Mouse (Mus musculus): ENCODE measurements around the gene Clasrp.

Clasrp gene

DNA sequence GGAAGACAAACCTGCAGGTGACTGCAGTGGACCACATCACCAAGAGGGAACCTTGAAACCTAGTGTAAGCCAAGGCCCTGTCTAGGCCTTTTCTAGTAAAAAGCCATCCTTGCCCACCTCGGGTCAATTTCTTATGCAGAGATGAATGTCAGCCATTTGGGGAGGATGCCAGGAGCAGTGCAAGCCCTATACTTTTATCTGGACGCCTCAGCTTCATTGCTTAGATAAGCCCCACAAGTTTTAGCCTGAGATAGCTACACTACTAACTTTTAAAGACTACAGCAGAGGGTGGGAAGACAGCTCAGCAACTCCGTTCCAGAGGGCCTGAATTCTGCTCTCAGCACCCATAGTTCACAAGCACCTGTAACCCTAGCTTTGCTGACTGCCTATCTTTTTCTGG is 40.4 kb downstream of the Clasrp start:
- no peak for DNase-seq (ENCODE audit: low read depth, low spot score)

DNA sequence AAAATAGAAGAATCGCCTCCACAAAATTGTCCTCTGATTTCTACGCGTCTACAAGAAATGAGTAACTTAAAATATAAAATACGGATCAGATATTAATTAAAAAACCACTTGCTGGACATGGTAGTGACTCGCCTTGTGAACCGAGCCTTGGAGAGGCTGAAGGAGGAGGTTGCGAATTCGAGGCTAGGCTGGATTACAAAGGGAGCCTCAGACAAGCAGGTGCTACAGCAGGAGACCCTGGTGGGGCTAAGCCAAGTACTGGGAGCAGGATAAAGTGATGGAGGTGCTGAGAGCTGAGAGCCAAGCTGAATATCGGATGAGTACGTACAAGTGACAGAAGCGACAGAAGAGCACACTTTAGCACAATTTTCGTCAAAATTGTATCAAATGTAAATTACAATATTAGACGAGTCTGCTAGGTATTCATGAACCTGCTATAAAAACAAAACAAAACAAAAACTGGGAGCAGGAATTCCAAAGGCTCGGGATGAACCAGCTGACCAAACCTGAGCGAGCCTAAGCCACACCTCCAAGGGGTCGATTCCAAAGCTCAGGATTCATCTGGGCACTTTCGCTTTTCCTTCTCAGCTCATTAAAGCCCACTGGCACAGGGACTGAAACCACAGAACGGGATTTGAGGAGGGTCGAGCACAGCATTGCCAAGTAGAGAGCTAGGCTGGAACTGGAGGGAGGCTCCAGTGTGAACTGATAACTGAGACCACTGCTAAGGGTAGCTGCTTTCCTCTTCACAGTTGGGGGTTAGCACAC is 41.5 kb downstream of the Clasrp start, which contains the start of gene Ppp1r37:
Gene Ppp1r37, minus strand, starts transcription at position 434 of the 768 bp plus-strand sequence.
- DNase-seq (ENCODE audit: low read depth, low spot score) = no peak

DNA sequence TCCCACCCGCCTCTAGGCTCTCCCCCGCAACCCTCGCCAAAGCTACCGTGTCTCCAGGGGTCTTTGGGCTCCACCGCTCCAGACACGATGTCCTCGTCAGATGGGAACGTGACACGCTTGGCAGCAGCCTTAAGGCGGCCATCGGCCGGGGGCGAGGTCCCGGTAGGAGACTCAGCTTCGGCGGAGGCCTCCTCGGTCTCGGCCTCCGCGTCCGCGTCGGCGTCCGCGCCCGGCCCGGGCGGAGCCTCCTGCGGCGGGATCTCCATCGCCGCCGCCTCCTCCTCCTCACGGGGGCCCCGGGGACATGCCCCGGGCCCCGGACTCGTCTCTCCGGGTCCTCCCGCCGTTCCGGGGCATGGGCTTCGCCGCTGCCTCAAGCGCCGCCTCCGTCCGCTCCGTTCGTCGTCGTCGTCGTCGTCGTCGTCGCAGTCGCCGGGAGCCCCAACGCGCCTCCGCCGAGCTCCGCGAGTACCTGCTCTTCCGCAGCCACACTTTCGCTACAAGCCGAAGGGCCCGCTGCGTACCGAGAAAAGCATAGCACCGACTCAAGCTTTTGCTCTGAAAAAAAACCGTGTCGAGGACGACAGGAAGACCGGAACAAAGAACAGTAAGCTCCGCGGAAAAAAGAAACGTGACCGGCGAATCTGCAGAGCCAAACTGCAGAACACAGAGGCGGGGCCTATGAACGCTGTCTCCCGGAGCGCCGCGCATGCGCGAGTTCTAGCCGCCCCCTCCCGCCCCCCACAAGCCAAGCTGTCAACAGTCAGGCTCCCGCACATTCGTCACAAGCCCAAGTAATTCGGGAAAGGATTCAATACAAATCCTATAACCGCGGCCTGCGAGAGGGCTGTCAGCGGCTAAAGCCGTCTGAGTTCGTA is 42.3 kb downstream of the Clasrp start:
- peak; percentile 97 for DNase-seq (ENCODE audit: low read depth, low spot score)

DNA sequence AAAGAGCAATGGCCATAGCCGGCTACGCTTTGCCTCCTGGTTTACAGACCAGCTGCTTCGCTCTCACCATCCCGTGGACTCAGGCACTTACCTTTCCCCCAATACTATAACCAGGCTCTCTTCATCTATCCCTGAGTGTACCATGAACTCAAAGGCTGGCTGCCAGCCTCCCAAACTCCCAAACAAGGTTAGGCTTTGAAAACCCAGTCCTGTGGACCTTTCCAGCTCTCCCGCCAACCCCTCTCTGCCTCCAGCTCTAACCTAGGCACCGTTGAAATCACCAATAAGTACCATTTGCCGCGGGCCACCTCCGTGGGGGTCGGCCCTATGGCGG is 42.9 kb downstream of the Clasrp start:
- peak; percentile 43 for DNase-seq (ENCODE audit: low read depth, low spot score)

DNA sequence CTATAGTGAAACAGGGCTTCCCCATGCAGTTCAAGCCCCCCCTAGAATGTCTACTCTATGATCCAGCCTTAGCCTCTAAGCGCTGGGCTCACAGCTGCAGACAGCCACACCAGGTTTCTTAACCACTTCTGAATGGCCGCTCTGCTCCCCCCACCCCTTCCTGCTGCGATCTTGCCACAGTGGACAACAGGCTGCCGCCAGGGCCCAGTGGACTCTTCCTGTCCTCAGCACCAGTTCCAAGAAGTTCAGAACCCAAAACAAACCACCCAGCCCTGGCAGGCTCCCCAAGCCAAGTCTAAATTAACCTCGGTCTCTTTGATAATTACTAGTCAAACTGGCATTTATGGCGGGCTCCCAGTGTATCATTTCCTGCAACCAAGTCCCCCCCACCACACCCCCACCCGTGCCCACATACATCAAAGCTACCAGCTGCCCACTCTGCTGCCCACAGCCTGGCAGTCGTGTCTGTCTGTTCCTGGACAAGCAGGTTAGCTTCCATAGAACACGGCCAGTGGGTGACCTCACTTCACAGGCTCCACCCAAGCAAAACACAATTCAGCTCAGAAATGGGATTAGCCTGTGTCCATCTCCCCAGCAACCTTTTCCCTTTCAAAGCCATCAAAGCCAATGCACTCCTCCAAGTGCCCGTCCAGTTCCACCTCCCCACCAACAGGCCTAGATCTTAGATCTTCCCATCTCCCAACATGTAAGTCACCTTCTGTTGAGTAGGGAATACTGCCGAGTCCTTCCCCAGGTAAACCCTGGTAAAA is 43.6 kb downstream of the Clasrp start:
- no peak for DNase-seq (ENCODE audit: low read depth, low spot score)

DNA sequence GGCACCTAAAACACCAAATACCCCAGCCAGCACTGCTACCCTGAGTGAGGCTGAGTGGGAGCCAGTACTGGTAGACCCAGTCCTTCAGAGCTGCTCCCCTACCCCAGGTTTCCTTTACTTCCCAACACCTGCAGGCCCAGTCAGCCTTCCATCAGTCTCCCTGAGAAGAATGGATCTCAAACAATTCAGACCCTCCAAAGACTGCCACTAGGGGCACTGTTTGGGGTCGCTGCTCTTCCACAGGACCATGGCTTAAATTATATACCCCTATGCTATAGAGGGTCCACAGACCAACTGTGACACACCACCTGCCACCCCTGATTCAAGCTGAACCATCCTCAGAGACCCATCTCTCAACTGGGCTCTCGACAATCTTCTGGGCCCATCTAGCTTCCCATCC is 45.3 kb downstream of the Clasrp start:
- DNase-seq (ENCODE audit: low read depth, low spot score) = no peak

DNA sequence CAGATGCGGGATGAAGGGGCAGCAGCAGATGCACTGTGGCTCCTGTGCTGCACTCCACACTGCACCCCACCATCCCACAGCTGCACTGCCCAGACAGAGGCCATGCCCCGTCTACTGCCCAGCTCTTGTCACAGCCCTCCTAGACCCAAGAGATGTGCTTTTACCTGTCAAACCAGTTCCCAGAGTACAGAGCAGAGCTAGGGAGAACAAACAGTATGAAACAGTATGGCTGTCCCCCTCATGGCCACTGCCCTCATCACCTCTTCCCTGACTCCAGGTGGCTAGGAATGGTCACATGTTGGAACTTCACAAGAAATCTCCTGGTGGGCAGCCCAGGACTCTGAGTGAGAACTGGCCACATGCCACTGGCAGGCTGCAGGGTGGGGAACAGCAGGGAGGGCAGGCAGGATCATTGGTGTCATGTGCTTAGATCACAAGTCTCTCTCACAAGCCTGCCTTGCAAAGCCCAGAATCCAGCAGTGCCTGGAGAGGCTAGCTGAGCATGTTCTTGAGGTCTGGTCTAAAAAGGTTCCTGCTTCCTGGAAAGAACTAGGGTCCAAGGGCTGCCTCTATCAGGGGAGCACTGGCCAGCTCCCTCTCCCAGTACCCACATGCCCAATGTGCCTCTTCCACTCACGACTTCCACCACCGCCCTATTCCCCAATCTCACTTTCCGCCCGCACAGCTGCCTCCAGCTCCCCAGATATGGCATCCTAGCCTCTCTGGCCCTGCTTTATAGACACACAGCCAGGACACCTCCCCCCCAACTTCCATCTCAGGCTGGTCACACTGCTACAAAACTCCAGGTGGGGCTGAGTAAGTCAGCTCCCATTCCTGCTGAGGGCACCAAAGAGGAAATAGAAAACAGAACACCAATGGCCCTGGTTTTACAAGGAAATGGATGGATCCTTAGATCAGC is 46.0 kb downstream of the Clasrp start:
- DNase-seq (ENCODE audit: low read depth, low spot score) = no peak

DNA sequence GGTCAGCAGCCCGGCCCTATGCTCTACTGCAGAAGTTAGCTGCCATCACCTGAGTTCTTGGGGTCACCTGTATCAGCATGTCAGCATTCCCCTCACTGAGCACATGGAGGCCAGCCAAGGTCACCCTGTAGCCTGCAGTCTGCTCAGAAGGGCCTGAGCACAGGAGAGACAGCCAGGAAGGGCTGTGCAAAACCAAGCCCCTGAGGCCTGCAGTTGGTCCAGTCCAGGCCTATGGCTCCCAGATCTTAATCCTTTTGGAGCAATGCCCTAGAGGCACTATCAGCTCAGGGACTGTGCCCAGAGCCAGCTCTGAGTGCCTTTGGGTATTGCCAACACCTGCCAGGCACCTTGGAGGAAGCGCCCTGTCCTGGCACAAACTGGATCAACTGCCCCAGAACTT is 47.2 kb downstream of the Clasrp start:
- no peak for DNase-seq (ENCODE audit: low read depth, low spot score)

DNA sequence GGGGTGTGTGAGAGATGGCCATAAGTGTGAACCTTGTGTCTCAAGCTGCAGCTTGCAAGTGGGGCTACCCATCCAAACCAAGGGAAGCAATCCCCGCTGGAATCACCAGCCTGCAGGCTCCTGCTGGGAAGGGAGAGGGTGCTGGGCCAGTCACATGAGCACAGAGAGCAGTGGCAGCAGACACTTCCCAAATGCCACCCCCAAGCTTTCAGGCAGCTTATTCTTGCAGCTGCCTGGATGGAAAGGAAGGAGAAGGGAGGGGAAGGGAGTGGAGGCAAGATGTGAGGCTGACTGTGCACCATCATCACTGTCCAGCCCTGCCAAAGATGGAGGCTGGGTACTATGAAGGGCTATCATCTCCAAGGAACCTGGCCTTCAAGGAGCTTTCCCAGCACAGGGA is 50.1 kb downstream of the Clasrp start:
- DNase-seq (ENCODE audit: low read depth, low spot score) = no peak

DNA sequence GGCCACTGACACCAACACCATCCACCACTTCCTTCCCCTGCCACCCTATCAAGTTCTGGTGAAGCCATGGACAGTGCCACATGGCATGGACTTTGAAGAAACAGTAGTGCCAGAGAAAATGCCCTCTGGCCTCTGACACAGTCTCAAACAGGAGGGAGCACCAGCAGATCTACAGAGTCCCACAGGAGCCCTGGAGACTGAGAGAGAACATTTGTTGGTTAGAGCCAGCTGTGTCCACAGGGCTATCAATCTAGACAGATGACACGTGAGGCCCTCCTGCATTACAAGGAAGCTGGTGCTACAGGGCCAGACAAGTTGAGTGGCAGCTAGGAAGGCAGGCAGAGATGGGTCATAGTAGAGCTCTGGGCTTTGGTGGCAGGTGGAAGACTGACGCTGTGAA is 51.8 kb downstream of the Clasrp start:
- DNase-seq (ENCODE audit: low read depth, low spot score) = no peak

DNA sequence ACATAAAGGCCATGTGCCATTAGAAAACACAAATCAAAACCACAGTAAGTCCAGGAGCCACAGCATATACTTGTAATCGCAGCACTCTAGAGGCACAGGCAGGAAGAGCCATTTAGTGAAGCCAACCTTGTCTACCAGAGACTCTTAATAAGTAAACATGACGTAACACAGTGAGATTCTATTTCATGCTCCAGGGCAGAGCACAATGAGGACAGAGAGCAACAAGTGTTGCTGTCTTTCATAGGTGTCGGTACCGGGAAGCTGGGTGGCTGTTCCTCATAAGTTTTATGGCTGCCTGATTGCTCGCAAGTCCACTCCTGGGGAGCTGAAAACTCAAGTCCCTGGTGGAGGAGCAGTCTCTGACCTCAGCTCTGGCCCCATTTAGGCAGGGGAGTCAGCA is 52.7 kb downstream of the Clasrp start:
- no peak for DNase-seq (ENCODE audit: low read depth, low spot score)

DNA sequence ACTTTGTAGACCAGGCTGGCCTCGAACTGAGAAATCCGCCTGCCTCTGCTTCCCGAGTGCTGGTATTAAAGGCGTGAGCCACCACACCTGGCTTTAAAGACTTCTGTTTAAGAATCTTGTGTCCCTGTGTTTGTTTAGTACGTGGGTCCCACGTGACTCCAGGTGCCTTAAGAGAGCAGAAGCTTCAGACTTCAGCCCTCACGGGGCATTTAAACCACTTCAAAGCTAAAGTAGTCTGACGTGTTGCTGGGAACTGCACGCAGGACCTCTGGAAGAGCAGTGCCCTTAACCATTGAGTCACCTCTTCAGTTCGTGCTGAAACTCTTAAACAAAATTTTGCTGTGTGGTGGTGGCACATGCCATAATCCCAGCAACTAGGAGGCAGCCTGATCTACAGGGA is 54.9 kb downstream of the Clasrp start:
- no peak for DNase-seq (ENCODE audit: low read depth, low spot score)

DNA sequence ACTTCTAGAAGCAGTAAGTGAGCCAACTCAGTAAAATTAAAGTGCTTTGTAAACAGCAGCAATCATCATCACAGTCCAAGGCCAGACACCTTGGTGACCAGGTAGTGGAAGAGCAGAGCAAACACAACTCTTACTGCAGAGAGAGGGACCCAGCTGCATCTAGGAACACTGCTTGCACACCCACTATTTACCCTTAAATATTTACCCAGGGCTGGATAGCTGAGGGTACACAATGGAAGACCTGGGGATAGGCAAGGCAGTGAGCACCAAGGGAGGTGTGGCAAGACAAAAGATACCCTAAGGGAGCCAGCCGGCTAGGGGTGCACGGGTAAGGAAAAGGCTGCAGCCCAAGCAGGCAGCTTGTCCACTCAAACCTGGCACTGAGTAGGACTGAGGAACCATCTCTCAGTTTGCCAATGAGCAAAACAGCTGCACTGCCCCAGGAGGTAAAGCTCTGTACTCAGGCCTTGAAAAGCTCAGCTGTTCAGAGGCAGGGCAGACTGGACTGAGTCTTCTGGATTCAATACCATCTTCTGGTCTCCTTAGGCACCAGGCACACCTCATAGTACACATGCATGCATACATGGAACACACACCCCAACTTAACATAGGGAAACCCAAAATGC is 56.8 kb downstream of the Clasrp start:
- no peak for DNase-seq (ENCODE audit: low read depth, low spot score)

DNA sequence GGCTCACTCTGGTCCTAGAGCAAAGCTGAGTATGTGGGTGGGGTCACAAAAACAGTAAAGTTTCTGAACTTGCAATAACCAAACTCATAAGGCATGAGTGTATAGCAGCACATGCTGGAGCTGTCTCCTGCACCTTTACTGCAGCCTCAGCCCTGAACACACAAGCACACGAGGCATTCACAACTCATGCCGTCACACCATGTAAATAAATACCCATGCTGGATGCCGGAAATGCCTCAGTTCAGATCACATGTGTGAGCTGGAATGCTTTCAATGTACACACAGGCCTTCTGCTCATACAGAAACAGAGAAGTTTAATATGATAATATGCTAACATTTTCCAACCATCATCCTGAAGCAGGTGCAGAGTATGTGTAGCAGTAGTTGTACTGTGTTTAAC is 58.3 kb downstream of the Clasrp start:
- no peak for DNase-seq (ENCODE audit: low read depth, low spot score)

DNA sequence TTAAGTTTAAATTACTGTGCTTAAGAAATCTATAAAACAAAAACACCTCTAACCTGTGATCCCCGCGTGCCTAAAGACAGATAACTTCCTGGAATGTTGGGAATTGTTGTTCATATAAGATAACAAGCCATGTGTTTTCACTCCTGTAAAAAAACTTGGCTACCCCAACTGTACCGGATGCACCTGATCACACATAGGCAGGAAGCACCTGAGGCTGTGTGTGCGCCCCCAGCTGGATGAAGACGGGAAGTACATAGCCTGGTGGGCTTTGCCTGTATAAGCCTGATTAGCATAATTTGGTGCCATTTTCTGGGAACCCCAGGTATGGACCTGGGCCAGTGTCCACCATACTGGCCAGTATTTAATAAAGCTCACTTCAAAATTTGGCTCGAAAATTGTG is 60.7 kb downstream of the Clasrp start:
- peak; percentile 77 for DNase-seq (ENCODE audit: low read depth, low spot score)

DNA sequence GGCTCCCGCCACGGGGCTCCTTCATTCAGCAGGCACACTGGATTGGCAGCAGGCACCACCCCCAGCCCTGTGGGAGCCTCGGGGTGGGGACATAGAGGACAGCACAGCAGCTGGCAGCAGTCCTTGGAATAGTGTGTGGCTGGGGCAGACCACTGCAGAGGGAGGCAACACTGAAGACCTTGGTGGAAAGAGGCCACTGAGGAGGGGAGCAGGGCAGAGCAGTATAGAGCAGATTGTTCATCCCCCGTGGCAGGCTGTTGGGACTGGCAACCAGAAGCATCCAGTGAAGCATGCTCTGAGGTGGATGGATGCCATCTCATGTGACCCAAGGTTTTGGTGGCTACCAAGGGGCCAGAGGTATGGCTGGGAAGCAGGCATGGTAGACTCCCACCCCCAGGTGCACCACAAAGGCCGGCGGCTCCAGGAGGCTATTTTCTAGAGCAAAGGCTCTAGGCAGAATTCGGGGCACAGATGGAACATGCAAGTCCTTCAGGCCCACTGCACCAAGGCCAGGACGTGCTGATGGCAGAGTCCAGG is 62.1 kb downstream of the Clasrp start:
- DNase-seq (ENCODE audit: low read depth, low spot score) = no peak

DNA sequence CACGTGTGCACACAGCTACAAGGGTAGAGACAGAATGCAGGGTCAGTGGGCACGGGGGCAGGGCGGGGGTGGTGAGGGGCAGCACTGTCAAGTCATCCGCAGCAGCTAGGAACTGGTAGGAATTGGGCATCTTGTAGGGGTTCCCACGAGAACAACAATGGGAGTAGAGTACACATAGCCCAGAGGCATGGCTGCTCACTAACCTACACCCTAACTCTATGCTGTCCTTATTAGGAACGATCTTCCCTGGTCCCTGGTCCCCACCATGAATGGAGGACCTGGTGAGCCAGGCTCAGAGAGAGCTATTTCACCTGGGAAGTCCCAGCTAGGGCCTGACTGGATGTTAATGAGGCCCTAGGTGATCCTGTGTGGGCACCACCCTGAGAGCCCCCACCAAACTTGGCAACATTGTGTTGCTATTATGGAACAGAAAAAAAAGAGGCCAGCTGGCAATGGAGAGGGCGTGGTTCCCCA is 62.6 kb downstream of the Clasrp start:
- DNase-seq (ENCODE audit: low read depth, low spot score) = no peak

DNA sequence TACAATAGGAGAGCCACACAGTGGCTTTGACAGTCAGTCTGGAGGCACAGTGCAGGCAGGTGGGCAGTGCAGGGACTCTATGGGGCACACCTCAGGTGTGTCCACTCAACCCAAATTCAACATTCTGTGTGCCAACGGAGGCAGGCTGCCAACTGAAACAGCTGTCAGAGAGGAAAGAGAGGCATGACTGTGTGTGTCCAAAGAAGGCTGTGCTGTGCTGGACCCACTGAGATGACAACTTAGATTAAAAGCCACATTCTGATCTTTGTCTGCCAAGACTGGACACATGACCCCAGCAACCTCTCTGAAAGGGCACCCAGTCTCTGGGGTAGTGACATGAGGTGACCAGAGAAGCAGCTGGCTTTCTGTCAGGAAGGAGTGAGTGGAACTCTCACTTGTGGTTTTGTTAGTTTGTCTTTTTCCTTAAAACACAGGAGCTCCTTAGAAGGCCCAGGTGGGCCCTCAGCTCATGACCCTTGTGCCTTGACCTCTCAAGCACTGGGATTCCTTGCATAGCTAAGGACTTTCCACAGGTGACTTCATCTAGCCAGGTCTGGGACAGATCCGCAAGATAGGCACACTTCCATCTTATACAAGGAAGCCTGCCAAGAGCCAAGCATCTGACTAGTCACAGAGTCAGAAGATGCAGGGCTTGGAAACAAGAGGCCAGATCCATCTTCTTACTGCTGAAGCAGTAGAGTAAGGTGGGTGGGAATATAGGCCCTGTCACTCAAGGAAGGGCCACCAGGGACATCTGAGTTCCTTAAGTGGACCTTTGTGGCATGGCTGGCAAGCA is 63.3 kb downstream of the Clasrp start:
- DNase-seq (ENCODE audit: low read depth, low spot score) = no peak

DNA sequence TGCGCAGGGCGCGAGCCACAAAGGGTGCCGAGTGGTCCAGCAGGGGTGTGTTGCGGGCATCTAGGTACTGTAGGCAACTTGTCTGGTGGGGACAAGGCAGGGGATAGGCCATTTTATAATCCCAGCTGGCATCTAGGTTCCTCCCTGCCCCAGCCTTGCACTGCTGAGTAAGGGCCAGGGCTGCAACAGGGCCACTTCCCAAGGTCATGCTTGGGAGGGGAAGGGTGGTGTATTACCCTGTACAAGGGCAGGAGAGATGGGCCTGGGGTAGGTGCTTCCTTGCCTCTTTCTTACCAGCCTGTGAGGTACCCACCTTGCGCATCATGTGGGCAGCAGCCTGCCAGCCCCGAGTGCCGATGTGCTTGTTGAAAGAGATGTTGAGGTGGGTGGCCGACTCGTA is 69.6 kb downstream of the Clasrp start:
- no peak for DNase-seq (ENCODE audit: low read depth, low spot score)

DNA sequence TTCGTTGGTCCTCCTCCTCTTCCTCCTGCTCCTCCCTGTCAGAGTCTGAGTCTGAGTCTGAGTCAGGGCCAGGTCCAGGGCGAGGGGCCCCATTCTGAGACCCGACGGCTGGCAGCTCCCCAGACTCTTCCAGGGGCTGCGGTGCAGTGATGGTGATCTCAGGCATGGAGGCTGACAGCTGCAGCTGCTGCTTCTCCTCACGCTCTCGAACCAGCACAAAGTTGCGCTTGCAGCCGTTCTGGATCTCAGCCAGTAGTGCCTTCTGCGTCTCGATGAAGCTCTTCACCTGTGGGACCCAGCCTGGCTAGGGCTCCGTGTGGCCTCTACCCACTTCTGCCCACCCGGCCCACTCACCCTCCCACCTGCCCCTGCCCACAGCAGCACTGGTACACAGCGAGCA is 72.0 kb downstream of the Clasrp start:
- DNase-seq (ENCODE audit: low read depth, low spot score) = no peak
